Comparison of ENCODE assay signal across 32 mouse cellular contexts in genomic region chr19:28612249-28612648, GRCm38 (mm10).
A peak's percentile ranks its signal among the peaks of the same experiment; 100 is the strongest.
DNase-seq lines count a peak whose midpoint lies in the region; ATAC-seq and TF ChIP-seq lines count a peak whose summit lies in the region.
"Had no signal": no experiment of that assay in that cellular context is flagged by ENCODE, and none has a peak within 500 bp of the region (broad histone marks: within the 10 kb centered on the region; RNA-seq: fewer than 3 reads in every experiment).

No protein-coding gene starts in this region.

- ATAC-seq in CD4-positive, CD25-positive, alpha-beta regulatory T cell, adult 4 months: peak; percentile 95
- peak; percentile 81 for ATAC-seq in inflammation-experienced regulatory T-cells, adult 6 months
- ATAC-seq in midbrain, embryonic 14.5 days (ENCODE audit: low FRiP score, low TSS enrichment): no peak
- ATAC-seq: forebrain, embryonic 16.5 days; hindbrain, embryonic 16.5 days; intestine, embryonic 16.5 days; midbrain, embryonic 13.5 days; Patski had no signal

- TF ChIP-seq POLR2A in thymus, adult 2 months (IDR thresholded peaks at IDR 0.05; ENCODE audit: control insufficient read depth, extremely low read depth, insufficient read depth, low read length, poor library complexity): no peak

- H3K27ac ChIP-seq in thymus, adult 2 months (ENCODE audit: control insufficient read depth, insufficient read depth, low read length): peak overlapping the region; percentile 70
- no peak overlapping the region for H3K27ac ChIP-seq in midbrain, embryonic 14.5 days (replicated peaks; ENCODE audit: low read depth, low read length)
- H3K27ac ChIP-seq: heart, embryonic 13.5 days; hindbrain, embryonic 10.5 days; liver, embryonic 14.5 days; macrophage; midbrain, embryonic 13.5 days; neural tube, embryonic 15.5 days; stomach, embryonic 15.5 days had no signal

- H3K4me3 ChIP-seq in thymus, adult 2 months (ENCODE audit: control insufficient read depth, insufficient read depth, low read length): no peak overlapping the region
- no peak overlapping the region for H3K4me3 ChIP-seq in midbrain, embryonic 14.5 days (replicated peaks; ENCODE audit: low read depth, low read length)
- H3K4me3 ChIP-seq: erythroblast, embryonic 14.5 days; heart, embryonic 13.5 days; hindbrain, embryonic 10.5 days; midbrain, embryonic 13.5 days; neural tube, embryonic 15.5 days; stomach, embryonic 15.5 days had no signal

- H3K36me3 ChIP-seq in thymus, adult 2 months (ENCODE audit: control insufficient read depth, insufficient read depth, low read length): no peaks in the 10 kb centered on the region
- H3K36me3 ChIP-seq in midbrain, embryonic 14.5 days (ENCODE audit: control insufficient read depth, insufficient read depth, low read length): no peaks in the 10 kb centered on the region
- H3K36me3 ChIP-seq: heart, embryonic 13.5 days; hindbrain, embryonic 10.5 days; midbrain, embryonic 13.5 days; neural tube, embryonic 15.5 days; stomach, embryonic 15.5 days had no signal

- whole genome bisulfite sequencing in thymus, adult 2 months: 69% methylated on average over 10 of the region's 10 CpGs
- WGBS in midbrain, embryonic 14.5 days: 96% methylated on average over 10 of the region's 10 CpGs

- H3K27me3 ChIP-seq in thymus, adult 2 months (ENCODE audit: control insufficient read depth, insufficient read depth, low read length): no peaks in the 10 kb centered on the region
- H3K27me3 ChIP-seq in midbrain, embryonic 14.5 days (ENCODE audit: control insufficient read depth, insufficient read depth, low read length): peaks cover 20% of the 10 kb centered on the region; the same call in 1 of the 2 replicates
- H3K27me3 ChIP-seq: heart, embryonic 13.5 days; neural tube, embryonic 15.5 days; Patski; stomach, embryonic 15.5 days had no signal

- no peak for TF ChIP-seq CTCF in thymus, adult 2 months (IDR thresholded peaks at IDR 0.05; ENCODE audit: borderline replicate concordance, control insufficient read depth, extremely low read depth, insufficient read depth, low read length, poor library complexity)

- H3K9me3 ChIP-seq in midbrain, embryonic 14.5 days (ENCODE audit: control insufficient read depth, low read length): no peaks in the 10 kb centered on the region
- H3K9me3 ChIP-seq: heart, embryonic 13.5 days; hindbrain, embryonic 10.5 days; midbrain, embryonic 13.5 days; neural tube, embryonic 15.5 days; stomach, embryonic 15.5 days had no signal

- no peak overlapping the region for H3K4me2 ChIP-seq in midbrain, embryonic 14.5 days (ENCODE audit: low read length)
- H3K4me2 ChIP-seq: heart, embryonic 13.5 days; midbrain, embryonic 13.5 days; neural tube, embryonic 15.5 days; stomach, embryonic 15.5 days had no signal

- H3K9ac ChIP-seq in midbrain, embryonic 14.5 days (replicated peaks; ENCODE audit: low read length): no peak overlapping the region
- H3K9ac ChIP-seq: heart, embryonic 13.5 days; liver, embryonic 14.5 days; midbrain, embryonic 13.5 days; neural tube, embryonic 15.5 days; stomach, embryonic 15.5 days had no signal

- DNase-seq in thymus, adult 2 months: peak; percentile 2
- DNase-seq in thymus, adult 18-20 months: no peak
- no peak for DNase-seq in ovary, postnatal 36 days (ENCODE audit: low spot score)
- DNase-seq in midbrain, embryonic 14.5 days: no peak
- no peak for DNase-seq in B cell, adult 2 months
- DNase-seq: adrenal gland, adult 2 months; adrenal gland, postnatal 36 days; cerebellum, adult 18-20 months; cerebellum, postnatal 10 days; heart, postnatal 10 days; kidney, adult 8-10 months; kidney, postnatal 10 days; layer of hippocampus, postnatal 36 days; liver; lung, adult 2 months; lung, postnatal 10 days; right cerebral cortex, adult 18-20 months; right cerebral cortex, postnatal 4 days had no signal

- H3K4me1 ChIP-seq in thymus, adult 2 months (replicated peaks; ENCODE audit: control insufficient read depth, insufficient read depth, low read length): peaks cover 4% of the 10 kb centered on the region
- peaks cover 14% of the 10 kb centered on the region; the same call in 1 of the 2 replicates for H3K4me1 ChIP-seq in midbrain, embryonic 14.5 days (ENCODE audit: control insufficient read depth, insufficient read depth, low read length)
